Mouse (Mus musculus): ENCODE results near the gene Otud7b. TPM values are rescaled to one million over a fixed set of nuclear protein-coding genes. Genes with fewer than 3 reads are reported as not detected.
A peak's percentile ranks its signal among the peaks of the same experiment; 100 is the strongest.

The Otud7b gene
- polyA plus RNA-seq, 1 experiment from 2014 or later, result 6.1 TPM

GRCm38 (mm10) chr3:96091966-96092365 is 12.4 kb upstream of the Otud7b start:
- H3K27me3 ChIP-seq (ENCODE audit: control insufficient read depth, insufficient read depth, low read length), result no peaks in the 10 kb centered on the region
- no peak overlapping the region for H3K9ac ChIP-seq (replicated peaks; ENCODE audit: low read length)
- no peak overlapping the region for H3K4me3 ChIP-seq (replicated peaks; ENCODE audit: low read depth, low read length)
- no peak overlapping the region for H3K4me2 ChIP-seq (ENCODE audit: low read length)
- no peaks in the 10 kb centered on the region for H3K4me1 ChIP-seq (ENCODE audit: control insufficient read depth, insufficient read depth, low read length)
- DNase-seq (no peak), ATAC-seq (ENCODE audit: low FRiP score, low TSS enrichment) (no peak)
- H3K9me3 ChIP-seq (ENCODE audit: control insufficient read depth, low read length), result no peaks in the 10 kb centered on the region
- WGBS, result 51% methylated on average over 6 of the region's 6 CpGs
- no peaks in the 10 kb centered on the region for H3K36me3 ChIP-seq (ENCODE audit: control insufficient read depth, insufficient read depth, low read length)
- H3K27ac ChIP-seq (replicated peaks; ENCODE audit: low read depth, low read length), result no peak overlapping the region

GRCm38 (mm10) chr3:96093509-96093908 is 10.8 kb upstream of the Otud7b start:
- Histone ChIP-seq H3K9ac (replicated peaks; ENCODE audit: low read length) (no peak overlapping the region), H3K9me3 (ENCODE audit: control insufficient read depth, low read length) (no peaks in the 10 kb centered on the region), H3K4me1 (ENCODE audit: control insufficient read depth, insufficient read depth, low read length) (no peaks in the 10 kb centered on the region), H3K36me3 (ENCODE audit: control insufficient read depth, insufficient read depth, low read length) (no peaks in the 10 kb centered on the region), H3K4me3 (replicated peaks; ENCODE audit: low read depth, low read length) (no peak overlapping the region), H3K27ac (replicated peaks; ENCODE audit: low read depth, low read length) (no peak overlapping the region), H3K4me2 (ENCODE audit: low read length) (no peak overlapping the region), H3K27me3 (ENCODE audit: control insufficient read depth, insufficient read depth, low read length) (no peaks in the 10 kb centered on the region)
- no peak for ATAC-seq (ENCODE audit: low FRiP score, low TSS enrichment)
- 70% methylated on average over 13 of the region's 13 CpGs for WGBS
- DNase-seq, result no peak

GRCm38 (mm10) chr3:96094203-96094602 is 10.1 kb upstream of the Otud7b start:
- no peak overlapping the region for H3K9ac ChIP-seq (replicated peaks; ENCODE audit: low read length)
- no peak overlapping the region for H3K4me2 ChIP-seq (ENCODE audit: low read length)
- H3K27me3 ChIP-seq (ENCODE audit: control insufficient read depth, insufficient read depth, low read length), result no peaks in the 10 kb centered on the region
- DNase-seq (no peak), ATAC-seq (ENCODE audit: low FRiP score, low TSS enrichment) (no peak)
- H3K4me1 ChIP-seq (ENCODE audit: control insufficient read depth, insufficient read depth, low read length), result no peaks in the 10 kb centered on the region
- H3K4me3 ChIP-seq (replicated peaks; ENCODE audit: low read depth, low read length), result no peak overlapping the region
- no peaks in the 10 kb centered on the region for H3K9me3 ChIP-seq (ENCODE audit: control insufficient read depth, low read length)
- H3K36me3 ChIP-seq (ENCODE audit: control insufficient read depth, insufficient read depth, low read length), result no peaks in the 10 kb centered on the region
- no peak overlapping the region for H3K27ac ChIP-seq (replicated peaks; ENCODE audit: low read depth, low read length)
- 87% methylated on average over 13 of the region's 13 CpGs for WGBS

GRCm38 (mm10) chr3:96098168-96098567 is 6.2 kb upstream of the Otud7b start:
- Histone ChIP-seq H3K4me1 (ENCODE audit: control insufficient read depth, insufficient read depth, low read length) (no peaks in the 10 kb centered on the region), H3K27ac (replicated peaks; ENCODE audit: low read depth, low read length) (no peak overlapping the region), H3K36me3 (ENCODE audit: control insufficient read depth, insufficient read depth, low read length) (no peaks in the 10 kb centered on the region), H3K9ac (replicated peaks; ENCODE audit: low read length) (no peak overlapping the region), H3K9me3 (ENCODE audit: control insufficient read depth, low read length) (no peaks in the 10 kb centered on the region), H3K27me3 (ENCODE audit: control insufficient read depth, insufficient read depth, low read length) (no peaks in the 10 kb centered on the region), H3K4me2 (ENCODE audit: low read length) (no peak overlapping the region), H3K4me3 (replicated peaks; ENCODE audit: low read depth, low read length) (no peak overlapping the region)
- ATAC-seq (ENCODE audit: low FRiP score, low TSS enrichment), result no peak
- no peak for DNase-seq
- 75% methylated on average over 4 of the region's 4 CpGs for WGBS

GRCm38 (mm10) chr3:96098616-96099267 is 5.6 kb upstream of the Otud7b start:
- Histone ChIP-seq H3K9ac (replicated peaks; ENCODE audit: low read length) (no peak overlapping the region), H3K9me3 (ENCODE audit: control insufficient read depth, low read length) (no peaks in the 10 kb centered on the region), H3K4me1 (ENCODE audit: control insufficient read depth, insufficient read depth, low read length) (no peaks in the 10 kb centered on the region), H3K4me2 (ENCODE audit: low read length) (no peak overlapping the region), H3K4me3 (replicated peaks; ENCODE audit: low read depth, low read length) (no peak overlapping the region), H3K27ac (replicated peaks; ENCODE audit: low read depth, low read length) (no peak overlapping the region), H3K27me3 (ENCODE audit: control insufficient read depth, insufficient read depth, low read length) (no peaks in the 10 kb centered on the region), H3K36me3 (ENCODE audit: control insufficient read depth, insufficient read depth, low read length) (no peaks in the 10 kb centered on the region)
- ATAC-seq (ENCODE audit: low FRiP score, low TSS enrichment) (no peak), DNase-seq (no peak)
- WGBS, result 68% methylated on average over 7 of the region's 7 CpGs

GRCm38 (mm10) chr3:96102100-96102872 is 2.0 kb upstream of the Otud7b start:
- 15% methylated on average over 14 of the region's 14 CpGs for WGBS
- H3K9ac ChIP-seq (replicated peaks; ENCODE audit: low read length), result 0 out of 2 replicates have a peak overlapping the region, but pooled peaks have one; percentile 6
- DNase-seq, result peak; percentile 73
- H3K27ac ChIP-seq (replicated peaks; ENCODE audit: low read depth, low read length), result no peak overlapping the region
- no peak overlapping the region; the same call in 1 of the 2 replicates for H3K4me3 ChIP-seq (replicated peaks; ENCODE audit: low read depth, low read length)
- no peaks in the 10 kb centered on the region for H3K9me3 ChIP-seq (ENCODE audit: control insufficient read depth, low read length)
- ATAC-seq (ENCODE audit: low FRiP score, low TSS enrichment), result no peak
- peak overlapping the region; percentile 45 for H3K4me2 ChIP-seq (ENCODE audit: low read length)
- peaks cover 7% of the 10 kb centered on the region for H3K4me1 ChIP-seq (ENCODE audit: control insufficient read depth, insufficient read depth, low read length)
- H3K27me3 ChIP-seq (ENCODE audit: control insufficient read depth, insufficient read depth, low read length), result no peaks in the 10 kb centered on the region
- H3K36me3 ChIP-seq (ENCODE audit: control insufficient read depth, insufficient read depth, low read length), result no peaks in the 10 kb centered on the region

GRCm38 (mm10) chr3:96103901-96104260 is 446 bp upstream of the Otud7b start:
- ATAC-seq (ENCODE audit: low FRiP score, low TSS enrichment), result peak; percentile 43; the same call in 1 of the 2 replicates

GRCm38 (mm10) chr3:96105232-96105747 is 963 bp downstream of the Otud7b start:
- H3K9ac ChIP-seq (replicated peaks; ENCODE audit: low read length), result peak overlapping the region; percentile 86; the same call in 1 of the 2 replicates
- H3K9me3 ChIP-seq (ENCODE audit: control insufficient read depth, low read length), result no peaks in the 10 kb centered on the region
- peak overlapping the region; percentile 85 for H3K4me3 ChIP-seq (replicated peaks; ENCODE audit: low read depth, low read length)
- ATAC-seq (ENCODE audit: low FRiP score, low TSS enrichment) (no peak), DNase-seq (peak; percentile 6)
- 17% methylated on average over 10 of the region's 10 CpGs for WGBS
- H3K4me1 ChIP-seq (ENCODE audit: control insufficient read depth, insufficient read depth, low read length), result peaks cover 7% of the 10 kb centered on the region
- H3K36me3 ChIP-seq (ENCODE audit: control insufficient read depth, insufficient read depth, low read length), result no peaks in the 10 kb centered on the region
- H3K27ac ChIP-seq (replicated peaks; ENCODE audit: low read depth, low read length), result no peak overlapping the region
- H3K4me2 ChIP-seq (ENCODE audit: low read length), result peak overlapping the region; percentile 85
- no peaks in the 10 kb centered on the region for H3K27me3 ChIP-seq (ENCODE audit: control insufficient read depth, insufficient read depth, low read length)

More at GRCm38 (mm10) chr3:96103901-96104260, 446 bp upstream of the Otud7b start:
- H3K4me1 ChIP-seq (ENCODE audit: control insufficient read depth, insufficient read depth, low read length), result peaks cover 7% of the 10 kb centered on the region
- peak overlapping the region; percentile 86 for H3K9ac ChIP-seq (replicated peaks; ENCODE audit: low read length)
- H3K4me2 ChIP-seq (ENCODE audit: low read length), result peak overlapping the region; percentile 85
- DNase-seq, result no peak
- peak overlapping the region; percentile 72 for H3K27ac ChIP-seq (replicated peaks; ENCODE audit: low read depth, low read length)
- H3K27me3 ChIP-seq (ENCODE audit: control insufficient read depth, insufficient read depth, low read length), result no peaks in the 10 kb centered on the region
- H3K9me3 ChIP-seq (ENCODE audit: control insufficient read depth, low read length), result no peaks in the 10 kb centered on the region
- WGBS, result 2% methylated on average over 8 of the region's 8 CpGs
- H3K4me3 ChIP-seq (replicated peaks; ENCODE audit: low read depth, low read length), result peak overlapping the region; percentile 85
- no peaks in the 10 kb centered on the region for H3K36me3 ChIP-seq (ENCODE audit: control insufficient read depth, insufficient read depth, low read length)
